Mouse (Mus musculus): ENCODE data around the gene Pola2. TPM values are rescaled to one million over a fixed set of nuclear protein-coding genes. Genes with fewer than 3 reads are reported as not detected.

The Pola2 gene
- polyA plus RNA-seq (2014; fragmentation: Illumina TruSeq; extraction: RNeasy Lipid Tissue Mini Kit (QIAGEN cat#74804); ENCODE audit: low read depth, low replicate concordance): 3.3 TPM

DNA sequence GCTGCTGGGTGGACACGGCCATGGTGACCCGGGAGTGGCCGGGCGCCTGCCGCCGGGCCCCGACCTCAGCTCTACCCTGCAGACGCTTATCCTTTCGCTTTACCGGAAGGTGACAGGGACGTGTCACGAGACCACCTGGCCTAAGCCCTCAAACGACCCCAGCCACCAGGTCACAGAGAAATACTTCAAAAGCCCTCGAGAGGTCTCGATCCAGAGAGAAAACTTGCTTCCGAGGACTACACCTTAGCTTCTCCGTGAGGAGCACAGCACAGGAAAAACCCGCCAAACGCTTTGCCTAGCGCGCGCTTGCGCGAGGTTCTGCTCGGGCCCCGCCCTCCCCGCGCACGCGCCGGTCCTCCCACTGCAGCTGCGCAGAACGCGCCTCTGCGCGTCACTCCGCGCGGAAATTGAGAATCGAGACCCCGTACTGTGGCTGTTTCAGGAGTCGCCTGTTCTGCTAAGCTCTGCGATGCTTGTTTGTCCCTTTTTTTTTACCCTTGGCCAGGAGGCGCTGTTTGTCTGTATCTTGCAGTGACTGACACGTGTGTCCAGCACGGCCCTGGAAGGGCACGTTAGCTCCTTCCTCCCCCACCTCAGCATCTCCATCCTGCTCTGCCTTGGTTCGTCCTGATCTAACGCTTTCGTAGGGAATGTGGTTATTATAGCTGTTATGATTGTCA is at the start of gene Pola2:
Gene Pola2, minus strand, starts transcription at position 320 of the 680 bp plus-strand sequence.

DNA sequence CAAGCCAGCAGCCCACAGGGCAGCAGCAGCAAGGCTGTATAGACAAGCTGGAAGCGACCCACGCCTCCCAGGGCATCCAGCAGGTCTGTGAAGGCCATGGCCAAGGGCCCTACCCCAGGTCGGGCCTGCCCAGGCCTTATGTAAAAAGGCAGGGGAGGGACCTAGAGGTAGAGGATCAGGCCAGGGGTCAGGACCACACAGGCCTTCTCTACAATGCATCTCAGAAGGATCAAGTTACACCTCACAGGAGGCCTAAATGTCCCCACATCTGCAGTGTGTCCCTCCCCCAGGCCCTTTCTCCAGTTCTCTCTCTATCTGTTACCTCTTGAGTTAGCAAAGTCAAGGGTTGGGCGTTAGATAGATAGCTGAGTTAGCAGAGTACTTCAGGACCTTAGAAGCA is 22.0 kb upstream of the Pola2 start, which contains the start of gene Slc22a20:
Gene Slc22a20, minus strand, starts transcription at position 101 of the 400 bp plus-strand sequence.

DNA sequence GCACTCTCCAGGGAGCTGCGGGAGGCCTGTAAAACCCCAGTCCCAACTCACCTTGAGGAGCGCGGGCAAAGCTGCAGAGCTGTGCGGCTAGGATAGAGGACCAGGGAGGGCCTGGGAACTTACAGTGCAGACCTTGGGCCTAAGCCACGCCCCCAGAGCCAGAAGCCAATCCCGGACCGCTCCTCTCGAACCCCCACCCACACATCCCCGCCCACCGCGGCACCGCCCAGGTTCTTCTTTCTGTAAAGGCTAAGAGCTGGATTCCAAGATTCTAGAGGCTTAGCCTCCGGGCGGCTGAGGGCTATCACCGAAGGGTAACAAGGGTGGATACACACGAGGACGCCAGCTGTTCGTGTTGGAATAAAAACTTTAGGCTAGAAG is 39.3 kb downstream of the Pola2 start, which contains the start of gene Cdc42ep2:
Gene Cdc42ep2, minus strand, starts transcription at position 104 of the 381 bp plus-strand sequence.

DNA sequence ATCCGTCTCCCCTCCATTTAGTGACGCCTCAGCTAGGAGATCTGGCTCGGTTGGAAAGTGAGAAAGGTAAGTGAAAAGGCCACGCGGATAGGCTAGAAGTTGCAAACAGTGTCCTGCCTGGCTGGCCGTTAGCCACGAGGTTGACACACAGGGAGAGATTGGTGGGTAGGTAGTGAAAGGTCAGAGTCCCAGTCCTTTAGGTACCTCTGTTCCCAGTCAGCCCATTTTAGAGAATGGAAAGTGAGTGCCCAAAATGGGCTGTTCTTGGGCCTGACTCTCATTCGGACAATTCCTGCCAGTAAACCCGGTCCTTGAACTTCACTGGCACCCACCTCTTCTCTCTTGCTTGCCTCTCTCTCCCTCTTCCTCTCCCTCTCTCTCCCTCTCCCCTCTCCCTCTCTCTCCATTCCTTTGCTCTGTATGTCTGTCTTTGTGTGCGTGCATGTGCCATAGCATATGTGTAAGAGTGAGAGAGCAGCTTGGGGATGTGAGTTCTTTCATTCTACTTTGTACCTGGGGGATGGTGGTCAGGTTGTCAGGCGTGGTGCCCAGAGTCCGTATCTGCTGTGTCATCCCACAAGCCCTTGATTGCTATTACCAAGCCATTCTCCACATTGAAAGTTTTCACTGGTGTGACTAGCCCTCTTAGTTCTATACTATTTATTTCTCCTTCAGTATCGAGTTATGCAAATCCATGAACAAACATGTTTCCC is 50.8 kb downstream of the Pola2 start, which contains the start of gene Dpf2:
Gene Dpf2, minus strand, starts transcription at position 4 of the 713 bp plus-strand sequence.

DNA sequence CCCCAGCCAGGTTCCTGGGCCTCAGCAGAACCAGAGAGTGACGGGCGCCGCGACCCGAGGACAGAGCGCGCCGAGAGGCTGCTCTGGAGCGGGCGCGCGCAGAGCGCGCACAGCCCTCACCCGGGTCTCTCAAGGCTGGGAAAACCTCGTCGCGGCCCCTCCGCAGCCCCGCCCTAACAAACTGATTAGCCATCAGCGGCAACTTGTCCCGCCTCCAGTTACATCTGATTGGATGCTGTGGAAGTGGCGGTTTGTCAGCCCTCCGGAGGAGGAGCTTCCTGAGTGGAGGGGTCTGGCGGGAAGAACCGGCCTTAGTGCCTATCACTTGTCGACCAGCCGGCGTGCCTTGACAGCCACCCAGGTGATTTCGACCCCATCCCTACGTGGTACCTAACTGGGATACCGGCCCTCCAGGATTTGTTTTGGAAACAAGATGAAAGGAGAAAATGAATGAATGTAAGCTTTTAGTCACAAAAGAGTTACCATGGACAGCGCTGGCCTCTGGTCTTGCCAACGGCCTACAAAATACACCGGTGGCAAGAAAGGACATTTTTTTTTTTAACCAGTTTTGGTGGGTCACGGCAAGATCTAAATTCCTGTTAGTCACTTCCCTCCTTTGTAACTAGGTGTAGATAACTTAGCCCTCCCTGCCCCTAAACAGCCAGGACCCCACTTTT is 69.9 kb downstream of the Pola2 start, which contains the start of gene Tigd3:
Gene Tigd3, minus strand, starts transcription at position 148 of the 677 bp plus-strand sequence.

Other genes with a start within 250 kb of the Pola2 start
- 8.7 TPM for gene Ehbp1l1, start 237.9 kb downstream of the Pola2 start, polyA plus RNA-seq (2014; fragmentation: Illumina TruSeq; extraction: RNeasy Lipid Tissue Mini Kit (QIAGEN cat#74804); ENCODE audit: low read depth, low replicate concordance)
- not detected for gene Fam89b, start 234.5 kb downstream of the Pola2 start, polyA plus RNA-seq (2014; fragmentation: Illumina TruSeq; extraction: RNeasy Lipid Tissue Mini Kit (QIAGEN cat#74804); ENCODE audit: low read depth, low replicate concordance)
- gene Ltbp3, start 223.3 kb downstream of the Pola2 start, polyA plus RNA-seq (2014; fragmentation: Illumina TruSeq; extraction: RNeasy Lipid Tissue Mini Kit (QIAGEN cat#74804); ENCODE audit: low read depth, low replicate concordance): 3.2 TPM
- gene Scyl1, start 192.8 kb downstream of the Pola2 start, polyA plus RNA-seq (2014; fragmentation: Illumina TruSeq; extraction: RNeasy Lipid Tissue Mini Kit (QIAGEN cat#74804); ENCODE audit: low read depth, low replicate concordance): 0.28 TPM
- gene Frmd8, start 88.9 kb downstream of the Pola2 start, polyA plus RNA-seq (2014; fragmentation: Illumina TruSeq; extraction: RNeasy Lipid Tissue Mini Kit (QIAGEN cat#74804); ENCODE audit: low read depth, low replicate concordance): 4.3 TPM
- 1.0 TPM for gene Slc25a45, start 86.4 kb downstream of the Pola2 start, polyA plus RNA-seq (2014; fragmentation: Illumina TruSeq; extraction: RNeasy Lipid Tissue Mini Kit (QIAGEN cat#74804); ENCODE audit: low read depth, low replicate concordance)
- 0.19 TPM for gene Tigd3, start 70.1 kb downstream of the Pola2 start, polyA plus RNA-seq (2014; fragmentation: Illumina TruSeq; extraction: RNeasy Lipid Tissue Mini Kit (QIAGEN cat#74804); ENCODE audit: low read depth, low replicate concordance)
- gene Dpf2, start 51.2 kb downstream of the Pola2 start, polyA plus RNA-seq (2014; fragmentation: Illumina TruSeq; extraction: RNeasy Lipid Tissue Mini Kit (QIAGEN cat#74804); ENCODE audit: low read depth, low replicate concordance): 12.7 TPM
- gene Cdc42ep2, start 39.4 kb downstream of the Pola2 start, polyA plus RNA-seq (2014; fragmentation: Illumina TruSeq; extraction: RNeasy Lipid Tissue Mini Kit (QIAGEN cat#74804); ENCODE audit: low read depth, low replicate concordance): 0.79 TPM
- gene Slc22a20, start 21.9 kb upstream of the Pola2 start, polyA plus RNA-seq (2014; fragmentation: Illumina TruSeq; extraction: RNeasy Lipid Tissue Mini Kit (QIAGEN cat#74804); ENCODE audit: low read depth, low replicate concordance): not detected
- gene Capn1, start 51.7 kb upstream of the Pola2 start, polyA plus RNA-seq (2014; fragmentation: Illumina TruSeq; extraction: RNeasy Lipid Tissue Mini Kit (QIAGEN cat#74804); ENCODE audit: low read depth, low replicate concordance): 2.7 TPM
- gene Syvn1, start 82.4 kb upstream of the Pola2 start, polyA plus RNA-seq (2014; fragmentation: Illumina TruSeq; extraction: RNeasy Lipid Tissue Mini Kit (QIAGEN cat#74804); ENCODE audit: low read depth, low replicate concordance): 1.1 TPM
- gene Mrpl49, start 93.6 kb upstream of the Pola2 start, polyA plus RNA-seq (2014; fragmentation: Illumina TruSeq; extraction: RNeasy Lipid Tissue Mini Kit (QIAGEN cat#74804); ENCODE audit: low read depth, low replicate concordance): 24.2 TPM
- 18.5 TPM for gene Fau, start 93.6 kb upstream of the Pola2 start, polyA plus RNA-seq (2014; fragmentation: Illumina TruSeq; extraction: RNeasy Lipid Tissue Mini Kit (QIAGEN cat#74804); ENCODE audit: low read depth, low replicate concordance)
- not detected for gene Znhit2, start 97.0 kb upstream of the Pola2 start, polyA plus RNA-seq (2014; fragmentation: Illumina TruSeq; extraction: RNeasy Lipid Tissue Mini Kit (QIAGEN cat#74804); ENCODE audit: low read depth, low replicate concordance)
- 3.7 TPM for gene Tm7sf2, start 104.2 kb upstream of the Pola2 start, polyA plus RNA-seq (2014; fragmentation: Illumina TruSeq; extraction: RNeasy Lipid Tissue Mini Kit (QIAGEN cat#74804); ENCODE audit: low read depth, low replicate concordance)
- gene Vps51, start 113.0 kb upstream of the Pola2 start, polyA plus RNA-seq (2014; fragmentation: Illumina TruSeq; extraction: RNeasy Lipid Tissue Mini Kit (QIAGEN cat#74804); ENCODE audit: low read depth, low replicate concordance): 13.1 TPM
- gene Tmem262, start 115.8 kb upstream of the Pola2 start, polyA plus RNA-seq (2014; fragmentation: Illumina TruSeq; extraction: RNeasy Lipid Tissue Mini Kit (QIAGEN cat#74804); ENCODE audit: low read depth, low replicate concordance): not detected
- not detected for gene Gm28374, start 118.1 kb upstream of the Pola2 start, polyA plus RNA-seq (2014; fragmentation: Illumina TruSeq; extraction: RNeasy Lipid Tissue Mini Kit (QIAGEN cat#74804); ENCODE audit: low read depth, low replicate concordance)
- gene Zfpl1, start 120.8 kb upstream of the Pola2 start, polyA plus RNA-seq (2014; fragmentation: Illumina TruSeq; extraction: RNeasy Lipid Tissue Mini Kit (QIAGEN cat#74804); ENCODE audit: low read depth, low replicate concordance): 0.69 TPM
- gene Cdca5, start 120.8 kb upstream of the Pola2 start, polyA plus RNA-seq (2014; fragmentation: Illumina TruSeq; extraction: RNeasy Lipid Tissue Mini Kit (QIAGEN cat#74804); ENCODE audit: low read depth, low replicate concordance): 3.0 TPM
- gene AC131692.1, start 130.2 kb upstream of the Pola2 start, polyA plus RNA-seq (2014; fragmentation: Illumina TruSeq; extraction: RNeasy Lipid Tissue Mini Kit (QIAGEN cat#74804); ENCODE audit: low read depth, low replicate concordance): not detected
- 1.5 TPM for gene Naaladl1, start 141.6 kb upstream of the Pola2 start, polyA plus RNA-seq (2014; fragmentation: Illumina TruSeq; extraction: RNeasy Lipid Tissue Mini Kit (QIAGEN cat#74804); ENCODE audit: low read depth, low replicate concordance)
- gene Sac3d1, start 154.4 kb upstream of the Pola2 start, polyA plus RNA-seq (2014; fragmentation: Illumina TruSeq; extraction: RNeasy Lipid Tissue Mini Kit (QIAGEN cat#74804); ENCODE audit: low read depth, low replicate concordance): 0.82 TPM
- gene Snx15, start 164.1 kb upstream of the Pola2 start, polyA plus RNA-seq (2014; fragmentation: Illumina TruSeq; extraction: RNeasy Lipid Tissue Mini Kit (QIAGEN cat#74804); ENCODE audit: low read depth, low replicate concordance): 6.2 TPM
- 1.2 TPM for gene Batf2, start 176.8 kb upstream of the Pola2 start, polyA plus RNA-seq (2014; fragmentation: Illumina TruSeq; extraction: RNeasy Lipid Tissue Mini Kit (QIAGEN cat#74804); ENCODE audit: low read depth, low replicate concordance)
- gene Arl2, start 177.3 kb upstream of the Pola2 start, polyA plus RNA-seq (2014; fragmentation: Illumina TruSeq; extraction: RNeasy Lipid Tissue Mini Kit (QIAGEN cat#74804); ENCODE audit: low read depth, low replicate concordance): 3.0 TPM
- gene Majin, start 220.2 kb upstream of the Pola2 start, polyA plus RNA-seq (2014; fragmentation: Illumina TruSeq; extraction: RNeasy Lipid Tissue Mini Kit (QIAGEN cat#74804); ENCODE audit: low read depth, low replicate concordance): not detected

Data from sigmoid colon, adult 10 weeks (tissue).